Mouse (Mus musculus) ES-E14 (cell line): ENCODE results near the gene Clasp2. TPM values are rescaled to one million over a fixed set of nuclear protein-coding genes. Genes with fewer than 3 reads are reported as not detected.

Experiments
- DNase-seq: peaks from one replicate; pipeline ENCODE4 v3.0.0-alpha.2; 2013; ENCODE audit warnings: low read depth, low spot score
- H3K27ac ChIP-seq: 2 replicates; pipeline ENCODE4 v1.5.1; 2012; ENCODE audit warnings: low read depth, mild to moderate bottlenecking, low read length, moderate library complexity, mixed read lengths; ENCODE audit not compliant: poor library complexity, insufficient read depth, severe bottlenecking
- H3K36me3 ChIP-seq: 2 replicates; pipeline ENCODE4 v1.6.1; 2012; ENCODE audit warnings: mild to moderate bottlenecking, low read length, moderate library complexity, mixed read lengths; ENCODE audit not compliant: control insufficient read depth, poor library complexity, insufficient read depth, severe bottlenecking
- H3K4me1 ChIP-seq, 2 experiments: fragments of 150-350 bp in 1 of 2; sonication (generic) in 1 of 2; 2 replicates each; pipeline ENCODE4 v1.6.1; 2012; ENCODE audit warnings: low read length in 2 of 2, mild to moderate bottlenecking in 1 of 2, mixed read lengths in 1 of 2; ENCODE audit not compliant: control insufficient read depth in 2 of 2, insufficient read depth in 2 of 2, poor library complexity in 1 of 2
- H3K4me3 ChIP-seq, 2 experiments: fragments of 150-350 bp in 1 of 2; sonication (generic) in 1 of 2; 2 replicates each; pipeline ENCODE4 v1.5.1; 2012; ENCODE audit warnings: low read length in 2 of 2, low read depth in 1 of 2, mild to moderate bottlenecking in 1 of 2, mixed read lengths in 1 of 2; ENCODE audit not compliant: insufficient read depth in 1 of 2, poor library complexity in 1 of 2, severe bottlenecking in 1 of 2
- H3K9ac ChIP-seq: 2 replicates; pipeline ENCODE4 v1.6.1; 2012; ENCODE audit warnings: low read depth, mild to moderate bottlenecking, low read length, mixed read lengths; ENCODE audit not compliant: poor library complexity, insufficient read depth, severe bottlenecking
- H3K9me3 ChIP-seq: fragments of 150-350 bp; sonication (generic); 2 replicates; pipeline ENCODE4 v1.6.1; 2012; ENCODE audit warnings: low read depth, mild to moderate bottlenecking, low read length; ENCODE audit not compliant: control insufficient read depth, insufficient read depth
- CHD2 ChIP-seq: IDR thresholded peaks from 2 replicates; pipeline ENCODE4 v1.6.1; 2014; ENCODE audit warnings: mild to moderate bottlenecking, low read depth, low read length, inconsistent platforms
- HCFC1 ChIP-seq: IDR thresholded peaks from 2 replicates; pipeline ENCODE4 v1.6.1; 2012; ENCODE audit warnings: low read length, inconsistent platforms, borderline replicate concordance; ENCODE audit not compliant: insufficient read depth
- MAFK ChIP-seq: IDR thresholded peaks from 2 replicates; pipeline ENCODE4 v1.6.1; 2014; ENCODE audit warnings: mild to moderate bottlenecking, low read depth, low read length, inconsistent platforms; ENCODE audit not compliant: insufficient read depth
- ZC3H11A ChIP-seq: IDR thresholded peaks from 2 replicates; pipeline ENCODE4 v1.6.1; 2012; ENCODE audit warnings: low read depth, mild to moderate bottlenecking, inconsistent platforms, low read length, borderline replicate concordance
- ZNF384 ChIP-seq: IDR thresholded peaks from 2 replicates; pipeline ENCODE4 v1.6.1; 2012; ENCODE audit warnings: low read depth, low read length, inconsistent platforms
- in situ Hi-C, 2 experiments: fragments of 600-800 bp; cut with MboI; formaldehyde crosslinking; loops; one replicate each; pipeline ENCODE4 v1.15.1; 2025; ENCODE audit warnings: low sequenced_read_pairs in 2 of 2, inconsistent platforms in 1 of 2; ENCODE audit not compliant: unreplicated experiment in 2 of 2
- total RNA-seq: library from RNA; depleted of rRNA; stranded (reverse); fragments of 300-350 nt; gene quantifications from 2 replicates; pipeline ENCODE4 v1.2.3, GENCODE M21; 2012

Clasp2 gene
- total RNA-seq, 1 experiment: 35.5 TPM

DNA sequence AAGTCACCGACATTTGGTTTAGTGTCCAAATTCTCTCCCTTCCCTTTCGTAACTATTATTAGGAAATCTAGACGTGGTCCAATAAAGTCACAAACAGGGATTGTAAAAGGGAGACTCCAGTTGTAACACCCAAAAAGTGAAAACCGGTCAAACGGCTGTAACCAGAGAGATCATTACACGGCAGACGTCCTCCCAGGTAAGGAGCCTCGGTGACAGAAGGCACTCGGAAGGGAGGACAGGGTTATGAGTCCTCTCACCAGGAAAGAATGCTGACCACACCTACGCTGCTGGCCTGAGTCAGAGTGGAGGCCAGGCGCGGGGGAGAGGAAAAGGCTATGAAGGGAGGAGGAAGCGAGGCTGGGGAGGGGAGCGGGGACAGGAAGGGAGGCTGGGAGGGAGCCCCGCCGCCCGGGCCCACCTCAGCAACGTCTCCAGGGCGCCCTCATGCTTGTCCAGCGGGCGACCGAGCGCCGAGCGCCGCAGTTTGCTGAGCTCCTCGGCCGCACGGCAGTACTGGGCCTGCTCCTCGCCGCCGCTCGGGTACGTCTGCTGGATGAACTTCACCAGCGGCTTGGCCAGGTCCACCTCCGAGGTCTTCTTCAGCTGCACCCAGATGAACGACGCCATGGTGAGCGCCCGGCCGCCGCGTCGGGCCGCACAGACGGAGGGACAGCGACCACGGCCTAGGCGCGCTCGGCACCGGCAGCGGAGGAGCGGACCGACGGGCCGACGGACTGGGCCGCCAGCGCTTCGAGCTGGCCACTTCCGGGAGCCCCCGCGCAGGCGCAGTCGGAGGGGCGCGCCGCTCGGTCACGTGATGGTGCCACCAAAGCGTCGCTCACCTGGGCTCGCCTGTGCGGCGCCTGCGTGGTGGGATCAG, 33.6 kb upstream of the Clasp2 start, which contains the start of gene Pdcd6ip:
Gene Pdcd6ip, minus strand, starts transcription at position 779 of the 880 bp plus-strand sequence.
- Histone ChIP-seq H3K27ac (no peak within 1 kb of the TSS), H3K4me3 (peak within 1 kb of the TSS; percentile 81 to 93), H3K36me3 (no peaks in the 10 kb centered on the region), H3K9ac (peak within 1 kb of the TSS; percentile 88), H3K4me1 (peaks cover 2 to 12% of the 10 kb centered on the region in 2 experiments; a peak in 3 of 4 replicates), H3K9me3 (no peaks in the 10 kb centered on the region)
- DNase-seq: peak; percentile 41
- TF ChIP-seq ZC3H11A: no peak
- TF ChIP-seq MAFK: no peak
- TF ChIP-seq ZNF384: no peak
- TF ChIP-seq HCFC1: no peak
- no peak for TF ChIP-seq CHD2
- in situ Hi-C loops: no loop called here

DNA sequence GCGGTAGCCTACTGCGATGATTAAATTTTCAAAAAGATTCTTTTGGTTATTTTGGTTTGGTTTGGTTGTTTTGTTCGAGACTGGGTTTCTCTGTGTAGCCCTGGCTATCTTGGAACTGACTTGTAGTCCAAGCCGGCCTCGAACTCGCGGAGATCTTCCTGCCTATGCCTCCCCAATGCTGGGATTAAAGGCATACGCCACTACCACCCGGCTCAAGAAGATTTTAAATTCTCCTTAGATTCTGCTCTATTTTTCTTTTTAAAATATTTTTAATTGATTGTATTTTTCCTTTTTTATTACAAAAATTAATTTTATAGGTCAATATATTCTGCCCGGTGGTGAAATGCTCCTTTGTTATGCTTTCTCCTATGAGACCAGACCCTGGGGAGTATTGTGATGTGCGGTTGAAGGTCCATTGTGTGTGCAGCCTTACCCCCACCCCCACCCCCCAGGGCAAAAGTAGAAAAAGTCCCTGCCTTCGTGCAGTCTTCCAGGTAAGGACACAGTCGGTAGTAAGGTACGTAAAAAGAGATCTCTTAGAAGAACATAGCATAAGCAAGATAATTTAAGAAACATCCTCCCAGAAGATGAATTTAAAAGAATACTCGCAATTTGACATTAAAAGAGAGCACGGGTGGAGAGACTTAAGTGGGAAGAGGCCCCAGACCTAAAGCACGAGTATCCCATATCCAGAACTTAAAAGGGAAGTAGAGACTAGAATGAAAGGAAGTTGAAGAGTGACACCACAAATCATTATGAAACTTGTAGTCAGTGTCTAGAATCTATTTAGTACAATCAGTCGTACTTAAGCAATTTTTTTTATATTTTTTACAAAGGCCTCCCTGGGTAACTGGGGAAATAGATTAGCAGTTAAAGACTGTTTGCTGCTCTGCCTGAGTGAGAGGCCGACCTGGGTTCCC, 32.7 kb upstream of the Clasp2 start:
- in situ Hi-C loops: no loop called here
- no peaks in the 10 kb centered on the region for H3K9me3 ChIP-seq
- no peak for TF ChIP-seq ZC3H11A
- no peak for TF ChIP-seq MAFK
- H3K36me3 ChIP-seq: no peaks in the 10 kb centered on the region
- H3K9ac ChIP-seq: peak overlapping the region; percentile 58; the same call in 1 of the 2 replicates
- no peak overlapping the region for H3K27ac ChIP-seq
- H3K4me3 ChIP-seq: peak overlapping the region; percentile 81 to 93
- DNase-seq: no peak
- H3K4me1 ChIP-seq: peaks cover 2 to 12% of the 10 kb centered on the region in 2 experiments; a peak in 3 of 4 replicates

DNA sequence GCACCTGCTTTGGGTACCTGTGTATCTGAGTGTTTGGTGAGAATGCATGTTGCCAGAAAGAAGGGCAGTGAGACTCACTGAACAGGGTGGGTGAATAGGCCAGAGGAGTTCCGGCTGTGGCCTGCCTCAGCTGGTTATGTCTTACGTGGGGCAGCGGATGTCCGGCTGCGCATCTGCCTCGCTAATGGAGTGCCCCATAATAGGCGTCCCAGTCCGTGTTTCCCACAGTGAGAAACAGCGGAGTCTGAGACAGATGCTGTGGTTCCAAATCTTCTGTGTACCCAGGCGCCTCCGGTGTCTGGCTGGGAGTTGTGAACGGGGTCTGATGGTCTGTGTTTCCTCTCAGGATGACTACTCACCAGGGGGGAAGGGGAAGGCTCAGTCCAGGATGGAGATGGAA, 30.4 kb upstream of the Clasp2 start:
- H3K9ac ChIP-seq: 0 out of 2 replicates have a peak overlapping the region, but pooled peaks have one; percentile 17

DNA sequence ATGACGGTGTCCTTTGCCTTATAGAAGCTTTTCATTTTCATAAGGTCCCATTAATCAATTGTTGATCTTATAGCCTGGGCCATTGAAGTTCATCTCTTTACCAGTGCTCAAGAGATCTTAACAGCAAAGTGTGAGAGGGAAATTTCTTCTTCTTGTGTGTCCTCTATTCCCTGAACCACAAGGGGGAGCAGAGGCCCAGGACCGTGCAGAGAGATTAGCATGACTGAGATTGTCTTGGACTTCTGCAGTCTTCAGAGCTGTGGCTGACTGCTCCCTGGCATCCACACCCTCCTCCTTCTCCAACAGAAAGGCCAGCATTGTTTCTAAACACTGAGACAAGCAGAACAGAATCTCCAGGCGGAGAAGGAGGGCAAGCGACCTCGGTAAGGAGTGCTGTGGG, 22.2 kb upstream of the Clasp2 start:
- Histone ChIP-seq H3K36me3 (no peaks in the 10 kb centered on the region), H3K9me3 (no peaks in the 10 kb centered on the region), H3K27ac (no peak overlapping the region), H3K9ac (no peak overlapping the region), H3K4me3 (no peak overlapping the region), H3K4me1 (0 out of 4 replicates have a peak, but pooled peaks cover 0 to 3% of the 10 kb centered on the region in 2 experiments)
- DNase-seq: no peak
- in situ Hi-C loops: no loop called here
- TF ChIP-seq CHD2 (no peak), MAFK (no peak), ZC3H11A (no peak), HCFC1 (no peak)

More for the DNA sequence above, 30.4 kb upstream of the Clasp2 start:
- Histone ChIP-seq H3K4me1 (peaks cover 2 to 11% of the 10 kb centered on the region in 2 experiments; a peak in 3 of 4 replicates), H3K36me3 (no peaks in the 10 kb centered on the region), H3K9me3 (no peaks in the 10 kb centered on the region), H3K27ac (no peak overlapping the region), H3K4me3 (peak overlapping the region in 1 of 2 experiments; percentile 3; a peak in 1 of 4 replicates)
- TF ChIP-seq ZC3H11A: no peak
- no peak for TF ChIP-seq ZNF384
- TF ChIP-seq CHD2: no peak
- TF ChIP-seq MAFK: no peak
- no peak for TF ChIP-seq HCFC1
- no peak for DNase-seq
- in situ Hi-C loops: no loop called here
